Mouse (Mus musculus) mesoderm, embryonic 11.5 days (tissue): ENCODE results near the gene Adamts5.

Source experiments
- DNase-seq: peaks from one replicate; pipeline ENCODE4 v3.0.0-alpha.2; 2012; ENCODE audit warnings: low read depth, low spot score

Adamts5 gene

DNA sequence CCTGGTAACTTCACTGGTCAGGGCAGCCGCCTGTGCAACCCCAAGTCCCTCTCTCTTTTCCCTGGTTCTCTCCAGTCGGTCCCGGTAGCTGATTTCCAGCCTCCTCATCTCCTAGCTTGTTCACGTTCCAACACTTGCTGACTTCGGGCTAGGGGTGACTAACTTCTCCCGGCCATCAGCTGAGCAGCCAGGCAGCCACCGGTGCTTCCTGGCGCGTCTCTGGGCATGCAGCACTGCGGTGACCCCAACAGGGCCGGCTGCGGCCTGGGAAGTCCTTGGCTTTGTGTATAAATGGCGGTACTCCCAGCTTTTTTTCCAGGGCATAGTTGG is at the start of gene Adamts5:
TSS of gene Adamts5 (minus strand) at position 248 of the 330 bp plus-strand sequence.
- DNase-seq: no peak

DNA sequence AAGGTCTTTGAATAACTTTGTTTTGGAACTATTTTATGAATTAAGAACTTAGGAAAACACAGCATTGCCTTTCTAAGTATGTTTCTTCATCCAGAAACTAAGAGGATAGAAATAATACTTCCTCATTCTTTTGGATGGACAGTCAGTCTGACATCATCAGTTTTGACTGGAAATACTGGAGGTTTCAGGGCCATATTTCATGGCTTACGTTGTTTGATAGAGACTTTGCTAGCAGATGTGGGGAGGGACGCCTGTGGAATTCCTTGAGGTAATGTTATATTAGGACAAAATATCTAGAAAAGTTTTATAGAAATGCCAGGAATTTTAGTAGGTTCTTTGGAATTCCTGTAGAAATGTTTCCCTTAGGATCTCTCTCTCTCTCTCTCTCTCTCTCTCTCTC is 48.7 kb upstream of the Adamts5 start:
- peak; percentile 10 for DNase-seq

DNA sequence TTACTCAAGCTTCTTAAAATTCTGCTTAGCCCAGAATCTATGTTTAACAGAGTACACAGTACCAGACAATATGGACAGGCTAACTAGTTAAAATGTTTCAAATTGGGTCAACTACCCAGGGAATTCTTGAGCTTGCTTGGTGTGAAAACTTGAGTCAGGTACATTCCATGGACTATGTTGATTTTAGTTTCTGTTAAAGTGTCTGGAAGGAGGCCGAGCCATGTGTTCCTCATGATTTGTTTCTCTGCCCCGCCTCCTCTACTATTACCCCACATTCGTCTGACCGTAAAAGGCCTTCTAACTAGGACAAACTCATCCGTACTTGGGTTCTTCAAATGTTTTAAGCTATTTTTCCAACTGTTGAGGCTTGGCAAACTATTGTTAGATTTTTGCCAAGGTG is 24.4 kb upstream of the Adamts5 start:
- no peak for DNase-seq

DNA sequence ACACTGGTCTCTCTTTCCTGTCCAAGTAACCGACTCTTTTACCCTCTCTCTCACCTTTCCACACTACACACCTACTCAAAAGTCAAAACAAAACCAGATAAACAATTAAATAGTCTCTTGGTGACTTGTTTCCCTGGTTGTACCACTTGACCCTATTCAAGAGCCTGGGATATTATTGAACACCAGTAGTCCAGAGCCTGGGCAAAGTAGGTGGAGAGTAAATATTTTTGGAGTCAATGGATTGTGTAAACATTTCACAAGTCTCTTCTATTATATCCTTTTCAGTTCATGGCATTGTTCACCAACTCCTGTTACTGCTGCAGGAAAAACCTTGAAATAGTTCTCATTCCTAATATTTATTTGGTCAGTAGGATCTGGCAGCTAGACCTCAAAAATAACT is 20.8 kb upstream of the Adamts5 start:
- no peak for DNase-seq

DNA sequence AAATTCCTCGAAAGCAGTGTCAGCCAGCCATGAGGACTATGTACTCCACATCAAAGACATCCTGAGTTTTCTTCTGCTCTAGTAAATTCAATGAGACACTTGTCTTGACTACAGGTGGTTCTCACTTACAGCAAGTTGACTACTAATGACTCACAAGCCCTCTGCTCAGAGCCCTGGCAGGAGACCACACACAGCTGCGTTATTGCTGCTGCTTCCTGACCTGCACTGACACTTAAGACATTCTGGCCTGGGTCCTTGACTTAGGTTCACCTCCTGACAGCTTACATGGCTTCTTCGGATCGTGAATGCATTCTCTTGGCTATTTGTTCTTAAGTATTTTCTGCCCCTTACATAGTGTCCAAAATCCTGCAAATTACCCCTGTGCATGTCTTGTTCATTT is 18.5 kb upstream of the Adamts5 start:
- no peak for DNase-seq

DNA sequence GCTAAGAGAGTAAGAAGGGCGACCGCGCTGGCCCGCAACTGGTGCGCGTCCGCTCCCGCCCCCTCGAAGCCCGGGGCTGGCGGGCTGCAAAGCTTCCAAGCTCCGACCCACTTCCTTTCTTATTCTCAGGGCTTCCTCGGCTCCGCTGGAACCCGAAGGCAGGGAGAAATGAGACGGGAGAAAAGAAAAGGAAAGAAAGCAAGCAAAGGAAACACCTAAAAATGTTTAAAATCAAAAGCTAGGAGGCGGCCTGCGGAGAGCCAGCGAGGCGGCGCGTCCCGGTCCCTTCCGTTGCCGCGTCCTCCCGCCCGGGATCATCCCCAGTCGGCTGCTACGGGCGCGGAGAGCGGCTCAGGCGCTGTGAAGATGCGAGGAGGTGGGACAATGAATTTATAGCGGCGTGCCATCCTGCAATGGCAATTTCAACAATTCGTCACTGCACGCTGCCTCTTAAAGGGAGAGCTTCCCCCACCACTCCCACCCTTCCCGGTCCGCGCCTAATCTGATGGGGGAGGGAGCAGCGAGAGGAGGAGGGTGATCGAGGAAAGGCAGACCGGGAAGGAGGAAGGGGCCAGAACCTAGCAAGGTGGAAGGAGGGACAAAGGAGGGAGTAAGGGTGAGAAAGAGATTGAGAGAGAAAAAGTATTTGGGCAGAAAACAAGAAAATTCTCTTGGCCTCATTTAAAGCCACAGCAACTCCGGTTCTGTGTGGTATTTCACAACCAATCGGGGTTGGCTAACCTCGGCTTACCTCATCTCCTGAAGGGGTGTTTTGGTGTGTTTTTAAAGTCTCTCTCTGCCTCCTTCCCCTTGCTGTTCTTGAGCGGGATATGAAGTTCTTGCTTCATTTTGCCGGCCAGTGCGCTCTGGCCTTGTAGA is 687 bp downstream of the Adamts5 start:
- peak; percentile 56 for DNase-seq

DNA sequence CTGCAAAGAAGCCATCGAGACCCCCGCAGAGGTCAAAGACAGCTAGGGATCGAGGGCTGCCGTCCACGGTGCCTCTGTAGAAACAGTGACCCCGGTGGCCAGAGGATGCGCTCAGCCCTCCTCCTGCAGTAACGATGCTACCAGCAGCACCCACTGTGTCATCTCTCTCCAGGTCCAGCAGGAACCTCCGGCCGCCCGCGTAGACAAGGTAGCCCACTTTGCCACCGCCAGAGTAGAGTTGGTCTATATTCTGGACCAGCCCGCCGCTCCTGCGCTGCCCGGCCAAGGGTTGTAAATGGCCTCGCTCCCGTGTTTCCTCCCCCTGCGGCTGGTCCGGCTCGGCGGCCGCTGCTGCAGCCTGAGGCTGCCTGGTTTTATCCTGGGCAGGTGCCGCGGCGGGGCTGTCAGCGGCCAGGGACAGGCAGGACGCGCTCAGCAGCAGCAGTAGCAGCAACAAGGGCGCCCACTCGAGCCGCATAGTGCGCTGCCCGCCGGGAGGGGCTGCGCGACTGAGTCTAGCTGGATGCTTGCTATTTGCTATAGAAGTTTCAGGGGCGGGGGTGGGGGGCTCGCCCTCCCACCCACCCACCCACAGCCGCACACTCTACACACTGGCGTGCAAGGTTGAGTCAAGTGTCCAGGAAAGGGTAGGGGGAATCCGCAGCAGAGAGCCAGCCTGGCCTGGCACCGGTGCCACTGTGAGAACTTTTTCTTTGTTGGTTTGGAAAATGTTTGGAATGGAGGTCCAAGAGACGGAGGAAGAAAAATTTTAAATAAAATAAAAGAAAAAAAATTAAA is 1.6 kb downstream of the Adamts5 start:
- peak; percentile 51 for DNase-seq

DNA sequence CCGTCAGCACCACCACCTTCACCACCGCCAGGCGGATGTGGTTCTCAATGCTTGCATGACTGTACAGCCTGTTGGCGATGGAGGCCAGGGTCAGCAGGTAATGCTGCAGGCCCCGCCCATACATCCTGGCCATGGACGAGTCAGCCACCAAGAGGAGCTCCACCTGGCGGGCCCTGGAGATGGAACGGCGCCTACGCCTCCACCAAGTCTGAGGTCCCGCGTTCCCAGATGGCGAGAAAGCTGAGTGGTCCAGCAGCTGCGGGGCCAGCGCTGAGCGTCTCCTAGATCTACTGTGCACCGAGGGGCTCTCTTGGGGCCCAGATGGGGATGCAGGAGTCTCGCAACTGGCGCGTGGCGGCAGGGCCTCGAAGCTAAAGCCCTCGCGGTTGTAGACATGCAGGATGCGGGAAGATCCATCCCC is 2.3 kb downstream of the Adamts5 start:
- DNase-seq: peak; percentile 24

DNA sequence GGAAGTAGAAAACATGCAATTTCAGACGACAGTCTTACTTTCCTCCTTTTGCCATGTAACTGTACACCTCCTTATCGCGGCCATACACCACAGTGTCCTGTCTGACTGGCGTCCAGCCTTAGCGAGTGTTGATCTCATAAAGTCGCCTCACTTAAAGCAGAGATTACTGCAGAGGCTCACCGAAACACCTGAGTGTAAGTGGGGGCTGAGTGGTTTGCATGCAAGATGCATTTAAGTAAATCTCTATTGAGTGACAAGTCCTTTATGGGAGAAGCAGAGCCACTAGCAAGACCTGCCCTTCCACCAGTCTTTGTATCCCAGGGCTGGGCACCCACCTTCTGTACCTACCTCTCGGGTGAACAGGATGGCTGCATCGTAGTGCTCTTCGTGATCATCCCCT is 2.8 kb downstream of the Adamts5 start:
- DNase-seq: no peak

DNA sequence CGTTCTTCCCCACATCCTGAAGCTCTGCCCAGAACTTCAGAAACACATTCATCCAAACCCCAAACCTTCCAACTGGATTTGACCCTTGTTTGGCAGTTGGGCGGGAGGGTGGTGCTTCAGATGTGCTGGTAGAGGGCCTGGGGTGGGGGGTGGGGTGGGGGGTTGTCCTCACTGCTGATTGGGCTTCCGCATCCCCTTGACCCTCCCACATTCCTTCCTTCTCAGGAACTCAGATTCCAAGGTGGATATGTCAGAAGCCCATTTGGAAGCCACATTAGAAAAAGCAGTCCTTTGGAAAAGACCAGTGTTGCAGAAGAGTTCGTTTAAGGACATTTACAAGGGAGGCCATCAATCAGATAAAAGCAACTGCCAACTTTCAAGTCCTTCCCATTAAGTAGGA is 3.2 kb downstream of the Adamts5 start:
- DNase-seq: peak; percentile 18

DNA sequence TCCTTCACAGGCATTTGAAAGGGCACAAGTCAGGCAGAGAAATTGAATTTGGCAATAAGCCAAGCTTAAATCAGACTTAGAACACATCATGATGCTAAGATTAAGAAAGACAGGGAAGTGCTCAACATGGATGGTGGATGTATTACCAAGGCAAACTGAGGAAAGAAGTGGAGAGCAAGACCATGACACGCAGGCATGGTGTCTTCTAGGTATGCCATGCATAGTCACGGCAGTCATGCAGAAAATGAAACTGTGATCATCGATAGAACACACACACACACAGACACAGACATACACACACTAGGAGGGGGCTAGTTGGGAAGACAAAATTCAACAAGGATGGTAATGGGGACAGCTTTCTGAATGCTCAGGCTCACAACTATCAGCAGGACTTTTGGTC is 3.8 kb downstream of the Adamts5 start:
- no peak for DNase-seq

DNA sequence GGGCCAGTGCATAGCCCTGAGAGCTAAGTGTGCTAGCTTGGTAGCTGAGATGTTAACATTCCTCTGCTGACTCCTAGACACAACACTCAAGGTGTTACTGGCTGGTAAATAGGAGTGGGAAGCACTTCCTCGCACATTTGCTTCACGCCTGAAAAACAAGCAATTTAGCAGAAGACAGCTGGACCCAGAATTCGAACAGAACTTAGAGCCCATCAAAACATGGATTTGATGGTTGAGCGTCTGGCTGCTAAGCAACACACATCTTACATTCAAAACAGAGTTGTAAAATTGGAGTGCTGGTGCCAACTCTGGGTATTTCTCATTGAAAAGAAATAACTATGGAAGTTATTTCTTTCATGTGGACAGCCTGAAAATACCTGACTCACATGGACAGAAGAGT is 5.7 kb downstream of the Adamts5 start:
- DNase-seq: no peak

DNA sequence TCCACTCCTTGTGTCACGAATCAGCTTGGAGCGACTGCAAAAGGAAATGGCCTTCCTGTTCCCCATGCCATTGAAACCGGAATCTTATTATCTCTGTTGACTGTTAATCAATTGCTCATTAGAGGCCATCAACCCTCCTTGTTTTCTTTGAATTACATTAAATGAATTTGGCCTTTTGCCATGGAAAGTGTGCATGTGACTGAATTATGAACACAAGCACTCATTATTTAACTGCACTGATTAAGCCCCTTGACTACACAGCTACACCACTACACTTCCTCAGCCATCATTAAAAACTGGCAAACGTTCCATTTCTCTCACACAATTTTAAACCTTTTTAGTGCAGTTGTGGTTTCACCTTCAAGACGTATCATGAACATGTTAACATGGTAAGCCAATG is 11.8 kb downstream of the Adamts5 start:
- no peak for DNase-seq

DNA sequence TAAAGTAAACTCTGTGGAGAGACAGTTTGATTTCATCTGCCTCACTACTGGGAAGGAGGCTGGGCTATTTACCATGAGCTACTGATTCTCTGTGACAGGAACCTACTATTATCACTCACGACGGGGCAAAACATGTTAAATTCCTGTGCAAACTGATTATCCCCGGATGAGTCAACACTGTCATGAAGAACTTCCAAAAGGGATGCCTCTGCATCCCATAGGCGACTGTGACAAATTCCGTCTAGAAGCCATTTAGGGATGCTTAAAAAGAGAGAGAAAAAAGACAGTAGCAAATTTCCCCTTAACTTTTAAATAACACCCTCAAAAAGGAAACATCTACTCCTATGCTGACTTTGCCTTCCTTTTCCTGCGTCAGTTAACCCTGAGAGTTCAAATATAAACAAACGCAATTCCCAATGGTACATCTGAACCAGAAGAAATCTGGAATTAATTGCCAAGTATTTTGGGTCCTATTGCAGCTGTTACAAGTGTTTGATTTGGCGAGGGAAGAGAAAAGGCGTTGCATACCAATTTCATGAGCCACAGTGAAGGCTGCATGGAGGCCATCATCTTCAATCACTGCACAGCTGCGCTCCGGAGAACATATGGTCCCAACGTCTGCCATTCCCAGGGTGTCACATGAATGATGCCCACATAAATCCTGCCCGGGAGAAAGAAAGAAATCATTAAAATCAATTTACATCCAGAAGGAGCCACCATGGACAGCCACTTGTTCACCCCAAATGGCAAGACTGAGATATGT is 14.2 kb downstream of the Adamts5 start:
- DNase-seq: peak; percentile 85

DNA sequence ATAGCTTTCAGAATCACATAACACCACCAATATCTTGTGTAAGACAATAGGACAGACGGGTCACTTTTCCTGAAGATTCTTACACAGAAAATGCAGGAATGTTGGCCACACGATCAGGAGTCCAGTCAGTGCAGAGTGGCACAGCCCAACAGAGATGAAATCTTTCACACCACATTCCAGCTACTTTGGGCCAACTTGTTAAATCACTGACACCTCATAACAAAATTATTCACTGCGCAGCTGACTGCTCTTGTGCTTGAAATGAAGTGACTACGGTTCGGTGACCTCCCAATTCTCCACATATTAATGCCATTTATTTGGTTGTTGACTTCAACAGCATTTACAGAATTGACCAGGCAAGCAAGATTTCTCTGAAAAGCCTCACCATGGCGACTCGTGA is 22.6 kb downstream of the Adamts5 start:
- no peak for DNase-seq

DNA sequence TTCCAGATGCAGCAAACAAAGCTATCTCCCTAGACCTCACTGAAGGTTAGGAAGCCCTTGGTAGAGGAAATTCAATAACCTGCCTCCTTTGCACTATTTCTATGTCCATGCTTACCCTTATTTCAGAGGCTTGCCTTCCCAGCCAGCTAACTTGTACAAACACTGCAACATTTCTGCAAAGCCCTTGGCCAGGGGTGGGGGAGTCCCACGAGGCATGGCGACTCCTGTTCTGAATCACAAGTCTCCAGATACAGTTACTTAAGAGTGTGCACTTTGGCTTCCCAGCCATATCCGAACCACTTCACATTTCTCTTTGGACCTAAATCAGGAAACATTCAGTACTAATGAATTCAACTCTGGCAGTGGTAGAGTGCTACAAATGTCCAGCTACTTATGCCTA is 27.5 kb downstream of the Adamts5 start:
- no peak for DNase-seq

DNA sequence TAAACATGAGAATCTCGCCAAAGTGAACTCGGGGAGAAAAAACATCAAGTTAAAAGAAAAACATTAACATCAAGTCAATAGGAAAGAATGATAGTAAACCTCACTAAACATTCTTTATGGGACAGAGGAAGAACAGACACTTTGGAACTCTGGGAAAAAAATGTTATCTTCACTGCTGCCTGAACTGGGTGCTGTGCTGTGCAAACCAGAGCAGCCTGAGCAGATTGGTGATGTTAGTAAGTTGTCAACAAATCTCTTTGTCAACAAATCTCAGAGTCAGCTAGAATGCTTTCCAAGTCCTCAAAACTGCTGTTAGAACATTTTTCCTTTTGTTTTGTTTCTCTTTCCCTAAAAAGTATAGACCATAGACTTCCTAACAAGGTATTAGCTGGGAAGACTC is 29.7 kb downstream of the Adamts5 start:
- DNase-seq: no peak

DNA sequence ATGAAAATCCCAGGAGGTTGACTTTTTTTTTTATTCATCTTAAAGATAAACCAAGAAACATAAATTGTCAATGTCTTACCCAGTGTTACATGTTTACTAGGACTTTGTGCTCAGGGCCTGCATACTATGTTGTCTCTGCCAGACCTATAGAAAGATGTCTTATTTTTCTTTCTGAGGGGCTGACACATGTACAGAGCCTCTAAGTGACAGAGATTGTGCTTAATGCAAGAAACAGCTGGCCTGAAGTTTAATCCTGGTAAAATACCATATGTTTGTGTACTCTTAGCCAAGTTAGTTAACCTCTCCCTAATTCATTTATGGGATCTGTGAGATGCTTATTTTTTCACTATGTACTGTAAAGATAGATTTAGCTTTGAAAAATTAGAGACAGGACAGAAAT is 30.4 kb downstream of the Adamts5 start:
- no peak for DNase-seq

DNA sequence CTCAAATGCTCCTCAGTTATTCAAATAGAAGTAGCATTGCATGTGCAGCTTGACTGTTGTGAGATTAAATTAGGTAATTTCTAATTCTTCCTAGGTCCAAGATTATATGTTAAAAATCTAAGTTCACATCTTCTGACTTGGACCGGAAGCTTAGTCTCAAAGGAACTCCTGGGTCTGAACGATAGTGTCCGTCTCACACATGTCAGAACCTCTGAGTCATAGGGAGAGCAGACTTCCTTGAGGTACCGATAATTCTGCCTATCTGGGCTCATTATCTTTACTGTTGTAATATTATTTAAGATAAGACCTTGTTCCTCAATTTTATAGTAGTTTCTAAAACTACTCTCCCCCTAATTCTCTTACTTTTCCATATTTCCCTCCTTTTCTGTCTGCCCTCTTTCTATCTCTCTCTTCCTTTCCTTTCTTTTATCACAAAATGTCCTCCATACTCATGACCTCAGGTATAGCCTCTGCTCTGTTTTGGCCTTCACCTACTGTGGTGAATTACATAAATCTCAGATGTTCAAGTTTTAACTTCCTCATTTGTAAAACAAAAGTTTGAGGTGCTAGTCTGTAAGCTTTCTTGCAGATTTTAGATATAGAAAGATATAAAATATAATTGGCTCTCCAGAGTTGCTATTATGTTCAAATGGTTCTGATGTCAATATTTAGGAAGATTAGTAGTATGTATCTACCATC is 36.8 kb downstream of the Adamts5 start:
- DNase-seq: no peak

DNA sequence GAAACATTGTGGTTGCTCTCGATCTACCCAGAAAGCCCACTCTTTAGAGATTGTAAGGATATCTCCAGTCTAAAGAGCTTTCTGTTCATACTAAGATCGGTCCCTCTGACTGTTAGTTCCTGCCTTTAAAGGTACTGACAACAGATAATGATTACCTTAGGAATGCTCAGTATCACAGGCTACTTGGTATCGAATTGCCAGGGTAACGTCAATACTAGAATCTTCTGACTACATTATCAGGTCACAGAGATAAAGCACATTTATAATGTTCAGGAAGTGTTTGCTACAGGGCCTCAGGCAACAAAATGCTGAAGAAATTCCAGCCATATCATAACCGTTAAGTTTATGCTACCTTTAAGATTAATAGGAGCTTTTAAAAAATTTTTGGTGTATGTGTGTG is 47.1 kb downstream of the Adamts5 start:
- no peak for DNase-seq

DNA sequence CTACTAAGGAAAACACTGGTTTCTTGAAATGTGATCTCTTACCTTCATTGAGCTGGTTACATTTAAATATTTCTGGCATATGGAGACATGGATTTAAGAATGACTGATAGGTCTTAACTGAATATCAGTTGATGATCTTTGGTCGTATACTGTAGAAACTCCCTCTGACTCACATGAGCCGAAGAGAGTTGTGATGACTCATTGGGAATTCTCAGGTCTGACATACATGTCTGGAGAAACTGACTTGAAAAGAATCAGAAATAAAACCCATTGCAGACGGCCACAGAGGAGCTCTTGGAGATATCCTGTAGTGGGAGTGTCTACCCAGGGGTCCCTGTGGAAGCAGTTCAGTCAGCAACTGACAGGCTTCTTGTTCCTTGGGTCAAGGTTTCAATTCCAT is 74.6 kb downstream of the Adamts5 start:
- DNase-seq: no peak
